Mouse (Mus musculus) brain, embryonic 14.5 days (tissue): ENCODE measurements around the gene M6pr.

Source experiments
- CTCF ChIP-seq: fragments of 200-500 bp; IDR thresholded peaks from 2 replicates; pipeline ENCODE4 v1.5.1; 2012; ENCODE audit warnings: inconsistent platforms, mild to moderate bottlenecking, moderate library complexity, borderline replicate concordance; ENCODE audit not compliant: insufficient read depth, insufficient read length; ENCODE audit errors: extremely low read depth
- POLR2A ChIP-seq: fragments of 200-500 bp; IDR thresholded peaks from 2 replicates; pipeline ENCODE4 v1.6.1; 2012; ENCODE audit warnings: mild to moderate bottlenecking, inconsistent platforms, borderline replicate concordance; ENCODE audit not compliant: poor library complexity, insufficient read depth, insufficient read length, severe bottlenecking; ENCODE audit errors: extremely low read depth

GRCm38 (mm10) chr6:122298223-122298609, 10.3 kb upstream of the M6pr start:
- no peak for TF ChIP-seq CTCF
- TF ChIP-seq POLR2A = no peak
